Mouse (Mus musculus): Measurements from ENCODE around the gene Cntn5.

DNA sequence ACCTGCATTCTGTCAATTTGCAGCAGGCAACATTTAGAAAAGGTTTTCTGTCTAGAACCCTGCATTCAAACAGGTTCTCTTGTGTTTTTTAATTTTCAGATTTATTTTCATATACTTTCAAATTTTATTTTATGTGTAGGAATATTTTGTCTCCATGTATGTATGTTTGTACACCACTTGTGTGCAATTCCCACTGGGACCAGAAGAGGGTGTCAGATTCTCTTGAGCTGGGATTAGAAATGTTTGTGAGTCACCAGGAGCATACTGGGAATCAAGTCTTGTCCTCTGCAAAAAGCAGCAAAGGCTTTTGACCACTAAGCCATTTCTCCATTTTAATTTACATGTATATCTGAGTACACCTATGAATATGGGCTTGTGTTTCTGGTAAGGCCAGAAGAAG is 521.4 kb downstream of the Cntn5 start:
- no peak for TF ChIP-seq CEBPB (IDR thresholded peaks at IDR 0.05; ENCODE audit: low read depth)
- no peak for TF ChIP-seq CTCF (IDR thresholded peaks at IDR 0.05; ENCODE audit: control insufficient read depth, insufficient read depth, insufficient read length)
- no peak for TF ChIP-seq FOSL1 (IDR thresholded peaks at IDR 0.05; ENCODE audit: insufficient read depth, low read length, poor library complexity, severe bottlenecking)
- no peak for TF ChIP-seq MYOG (IDR thresholded peaks at IDR 0.05; ENCODE audit: control insufficient read depth, extremely low read depth, insufficient read length)
- TF ChIP-seq MYOD1 (IDR thresholded peaks at IDR 0.05; ENCODE audit: control insufficient read depth, insufficient read length, low read depth): no peak
- no peak for TF ChIP-seq MAX (IDR thresholded peaks at IDR 0.05)
- TF ChIP-seq USF1 (IDR thresholded peaks at IDR 0.05; ENCODE audit: low read depth): no peak

Measured in C2C12 (cell line).